Mouse (Mus musculus): ENCODE measurements around the gene Tmem270.

- no peak for TF ChIP-seq POLR2A (IDR thresholded peaks at IDR 0.05; ENCODE audit: borderline replicate concordance, low read depth, low read length)
- no peak for TF ChIP-seq CTCF (IDR thresholded peaks at IDR 0.05; ENCODE audit: low read depth, low read length)
These were observed 26.7 kb upstream of the Tmem270 start for GRCm38 (mm10) chr5:134933281-134933680.
